Mouse (Mus musculus): ENCODE data around the gene Cfap77. TPM values are rescaled to one million over a fixed set of nuclear protein-coding genes. Genes with fewer than 3 reads are reported as not detected.

The Cfap77 gene
- total RNA-seq, 4 experiments from 2014 or later = 0.34 to 1.3 (median 0.78) TPM

- DNase-seq (ENCODE audit: low spot score in 2 of 2) = no peak
These were observed 111.0 kb downstream of the Cfap77 start for GRCm38 (mm10) chr2:28943666-28944516.

- no peak for DNase-seq (ENCODE audit: low spot score in 2 of 2)
These were observed 115.9 kb downstream of the Cfap77 start for GRCm38 (mm10) chr2:28938997-28939396.

- DNase-seq (ENCODE audit: low spot score in 2 of 2) = no peak
These were observed 124.3 kb downstream of the Cfap77 start for GRCm38 (mm10) chr2:28930571-28930970.

- DNase-seq (ENCODE audit: low spot score in 2 of 2) = peak; percentile 38 to 62
These were observed 131.0 kb downstream of the Cfap77 start for GRCm38 (mm10) chr2:28923912-28924311.

GRCm38 (mm10) chr2:28919001-28919400 lies 135.9 kb downstream of the Cfap77 start:
- DNase-seq (ENCODE audit: low spot score in 2 of 2) = no peak

- no peak for DNase-seq (ENCODE audit: low spot score in 2 of 2)
These were observed 137.1 kb downstream of the Cfap77 start for GRCm38 (mm10) chr2:28917518-28918361.

- DNase-seq (ENCODE audit: low spot score in 2 of 2) = no peak
These were observed 137.7 kb downstream of the Cfap77 start for GRCm38 (mm10) chr2:28917156-28917517.

GRCm38 (mm10) chr2:28916513-28916865 lies 138.4 kb downstream of the Cfap77 start, which contains the start of gene Barhl1:
TSS of gene Barhl1 (minus strand) at chr2:28916668.
- DNase-seq (ENCODE audit: low spot score in 2 of 2) = no peak

GRCm38 (mm10) chr2:28915768-28916512 lies 138.9 kb downstream of the Cfap77 start:
- DNase-seq (ENCODE audit: low spot score in 2 of 2) = no peak

GRCm38 (mm10) chr2:28915104-28915738 lies 139.6 kb downstream of the Cfap77 start:
- DNase-seq (ENCODE audit: low spot score in 2 of 2) = no peak

GRCm38 (mm10) chr2:28914121-28914520 lies 140.7 kb downstream of the Cfap77 start:
- DNase-seq (ENCODE audit: low spot score in 2 of 2) = no peak

- no peak for DNase-seq (ENCODE audit: low spot score in 2 of 2)
These were observed 141.9 kb downstream of the Cfap77 start for GRCm38 (mm10) chr2:28912961-28913360.

- no peak for DNase-seq (ENCODE audit: low spot score in 2 of 2)
These were observed 142.7 kb downstream of the Cfap77 start for GRCm38 (mm10) chr2:28912039-28912700.

GRCm38 (mm10) chr2:28911331-28912038 lies 143.4 kb downstream of the Cfap77 start:
- no peak for DNase-seq (ENCODE audit: low spot score in 2 of 2)

- DNase-seq (ENCODE audit: low spot score in 2 of 2) = no peak
These were observed 144.0 kb downstream of the Cfap77 start for GRCm38 (mm10) chr2:28910877-28911276.

GRCm38 (mm10) chr2:28909818-28910710 lies 144.8 kb downstream of the Cfap77 start:
- DNase-seq (ENCODE audit: low spot score in 2 of 2) = no peak

- no peak for DNase-seq (ENCODE audit: low spot score in 2 of 2)
These were observed 145.6 kb downstream of the Cfap77 start for GRCm38 (mm10) chr2:28909186-28909817.

GRCm38 (mm10) chr2:28908389-28909153 lies 146.3 kb downstream of the Cfap77 start:
- DNase-seq (ENCODE audit: low spot score in 2 of 2) = no peak

Data from layer of hippocampus, adult 8-10 months (tissue).